Mouse (Mus musculus): ENCODE data around the gene Fgf9.
A peak's percentile ranks its signal among the peaks of the same experiment; 100 is the strongest.

Fgf9 gene

GRCm38 (mm10) chr14:58076726-58077255, 6.4 kb downstream of the Fgf9 start:
- Histone ChIP-seq H3K4me1 (replicated peaks; ENCODE audit: low read depth, low read length) (peaks cover 42% of the 10 kb centered on the region), H3K4me3 (replicated peaks; ENCODE audit: low read length) (peak overlapping the region; percentile 81), H3K9me3 (ENCODE audit: low read length) (no peaks in the 10 kb centered on the region), H3K27me3 (ENCODE audit: insufficient read depth, low read length) (peaks cover 83% of the 10 kb centered on the region), H3K36me3 (ENCODE audit: insufficient read depth, low read length) (no peaks in the 10 kb centered on the region)
- TF ChIP-seq CTCF (conservative IDR thresholded peaks at IDR 0.05; ENCODE audit: low read length) (no peak), NANOG (IDR thresholded peaks at IDR 0.05; ENCODE audit: borderline replicate concordance, low read length) (no peak), POU5F1 (IDR thresholded peaks at IDR 0.05; ENCODE audit: borderline replicate concordance, low read length) (no peak)

DNA sequence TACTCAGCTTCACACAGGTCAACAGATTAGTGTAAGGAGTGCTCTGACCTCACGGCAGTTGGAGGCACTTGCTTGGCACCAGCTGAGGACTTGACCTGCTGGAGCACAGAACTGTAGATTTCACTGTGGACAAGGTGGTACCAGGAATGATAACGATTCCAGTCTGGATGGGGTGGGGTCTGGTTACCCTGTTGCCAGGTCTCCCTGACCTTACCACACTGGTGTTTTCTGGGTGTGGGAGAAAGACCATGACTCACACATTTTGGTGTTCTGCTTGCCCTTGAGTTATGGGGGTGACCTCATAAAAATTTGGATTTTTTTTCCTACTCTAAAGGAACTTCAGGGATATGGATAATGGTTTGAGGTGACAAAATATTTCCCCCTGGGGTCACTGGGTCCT, 9.1 kb downstream of the Fgf9 start:
- H3K9me3 ChIP-seq (ENCODE audit: low read length): no peaks in the 10 kb centered on the region

GRCm38 (mm10) chr14:58081955-58082354, 11.6 kb downstream of the Fgf9 start:
- no peak overlapping the region for H3K4me3 ChIP-seq (replicated peaks; ENCODE audit: low read length)
- H3K9me3 ChIP-seq (ENCODE audit: low read length): no peaks in the 10 kb centered on the region
- no peak for TF ChIP-seq NANOG (IDR thresholded peaks at IDR 0.05; ENCODE audit: borderline replicate concordance, low read length)
- TF ChIP-seq POU5F1 (IDR thresholded peaks at IDR 0.05; ENCODE audit: borderline replicate concordance, low read length): no peak
- TF ChIP-seq CTCF (conservative IDR thresholded peaks at IDR 0.05; ENCODE audit: low read length): no peak
- no peaks in the 10 kb centered on the region for H3K36me3 ChIP-seq (ENCODE audit: insufficient read depth, low read length)
- peaks cover 9% of the 10 kb centered on the region for H3K4me1 ChIP-seq (replicated peaks; ENCODE audit: low read depth, low read length)
- peaks cover 46% of the 10 kb centered on the region for H3K27me3 ChIP-seq (ENCODE audit: insufficient read depth, low read length)

More for the DNA sequence above, 9.1 kb downstream of the Fgf9 start:
- Histone ChIP-seq H3K36me3 (ENCODE audit: insufficient read depth, low read length) (no peaks in the 10 kb centered on the region), H3K27me3 (ENCODE audit: insufficient read depth, low read length) (peaks cover 63% of the 10 kb centered on the region), H3K4me3 (replicated peaks; ENCODE audit: low read length) (no peak overlapping the region), H3K4me1 (replicated peaks; ENCODE audit: low read depth, low read length) (peaks cover 22% of the 10 kb centered on the region)
- TF ChIP-seq POU5F1 (IDR thresholded peaks at IDR 0.05; ENCODE audit: borderline replicate concordance, low read length) (no peak), NANOG (IDR thresholded peaks at IDR 0.05; ENCODE audit: borderline replicate concordance, low read length) (no peak), CTCF (conservative IDR thresholded peaks at IDR 0.05; ENCODE audit: low read length) (no peak)

DNA sequence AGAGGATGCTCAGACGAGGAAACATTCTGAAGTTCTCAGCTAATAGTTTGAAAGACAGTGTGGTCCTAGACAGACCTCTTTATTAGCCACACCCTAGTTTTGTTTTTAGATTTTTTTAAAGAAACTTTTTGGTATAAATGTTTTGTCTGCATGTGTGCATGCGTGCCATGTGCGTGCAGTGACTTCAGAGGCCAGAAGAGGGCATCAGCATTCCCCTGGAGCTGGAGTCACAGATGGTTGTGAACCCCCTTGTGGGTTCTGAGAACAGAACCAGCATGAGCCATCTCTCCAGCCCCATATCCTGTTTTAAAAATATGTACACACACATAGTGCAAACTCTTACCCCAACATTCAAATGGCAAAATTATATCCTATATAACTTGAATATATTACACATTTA, 13.9 kb downstream of the Fgf9 start:
- Histone ChIP-seq H3K36me3 (ENCODE audit: insufficient read depth, low read length) (no peaks in the 10 kb centered on the region), H3K27me3 (ENCODE audit: insufficient read depth, low read length) (peaks cover 30% of the 10 kb centered on the region), H3K4me3 (replicated peaks; ENCODE audit: low read length) (no peak overlapping the region), H3K9me3 (ENCODE audit: low read length) (no peaks in the 10 kb centered on the region), H3K4me1 (replicated peaks; ENCODE audit: low read depth, low read length) (peaks cover 18% of the 10 kb centered on the region)
- TF ChIP-seq CTCF (conservative IDR thresholded peaks at IDR 0.05; ENCODE audit: low read length) (peak; percentile 62), NANOG (IDR thresholded peaks at IDR 0.05; ENCODE audit: borderline replicate concordance, low read length) (no peak), POU5F1 (IDR thresholded peaks at IDR 0.05; ENCODE audit: borderline replicate concordance, low read length) (no peak)

- TF ChIP-seq NANOG (IDR thresholded peaks at IDR 0.05; ENCODE audit: borderline replicate concordance, low read length) (peak; percentile 88), POU5F1 (IDR thresholded peaks at IDR 0.05; ENCODE audit: borderline replicate concordance, low read length) (peak; percentile 58; the same call in 1 of the 2 replicates), CTCF (conservative IDR thresholded peaks at IDR 0.05; ENCODE audit: low read length) (no peak)
- Histone ChIP-seq H3K4me1 (replicated peaks; ENCODE audit: low read depth, low read length) (peaks cover 18% of the 10 kb centered on the region), H3K27me3 (ENCODE audit: insufficient read depth, low read length) (peaks cover 24% of the 10 kb centered on the region), H3K36me3 (ENCODE audit: insufficient read depth, low read length) (no peaks in the 10 kb centered on the region), H3K4me3 (replicated peaks; ENCODE audit: low read length) (no peak overlapping the region), H3K9me3 (ENCODE audit: low read length) (peaks cover 23% of the 10 kb centered on the region)
Observed at GRCm38 (mm10) chr14:58087326-58087725, 17.0 kb downstream of the Fgf9 start.

DNA sequence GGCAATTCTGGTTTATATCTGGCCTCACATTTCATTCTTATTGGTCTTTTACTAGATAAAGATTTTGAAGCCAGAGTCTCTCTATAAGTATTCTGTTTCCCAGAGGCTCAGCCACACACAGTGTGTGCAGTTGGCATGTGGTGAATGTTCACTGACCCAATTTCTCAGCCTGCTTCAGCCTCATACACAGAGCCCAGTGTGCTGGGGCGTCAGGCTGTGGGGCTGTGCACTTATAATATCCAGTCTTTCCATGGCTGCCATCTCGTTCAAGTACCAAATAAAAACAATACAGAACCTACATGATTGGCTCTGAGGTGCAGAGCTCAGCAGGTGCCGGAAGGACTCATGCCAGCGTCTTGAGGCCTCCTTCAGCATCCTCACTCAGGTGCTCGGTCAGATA, 19.1 kb downstream of the Fgf9 start:
- H3K9me3 ChIP-seq (ENCODE audit: low read length): peaks cover 23% of the 10 kb centered on the region
- H3K4me3 ChIP-seq (replicated peaks; ENCODE audit: low read length): no peak overlapping the region
- H3K36me3 ChIP-seq (ENCODE audit: insufficient read depth, low read length): no peaks in the 10 kb centered on the region
- peaks cover 23% of the 10 kb centered on the region for H3K27me3 ChIP-seq (ENCODE audit: insufficient read depth, low read length)
- peaks cover 18% of the 10 kb centered on the region for H3K4me1 ChIP-seq (replicated peaks; ENCODE audit: low read depth, low read length)
- TF ChIP-seq POU5F1 (IDR thresholded peaks at IDR 0.05; ENCODE audit: borderline replicate concordance, low read length): no peak
- TF ChIP-seq CTCF (conservative IDR thresholded peaks at IDR 0.05; ENCODE audit: low read length): no peak
- no peak for TF ChIP-seq NANOG (IDR thresholded peaks at IDR 0.05; ENCODE audit: borderline replicate concordance, low read length)

DNA sequence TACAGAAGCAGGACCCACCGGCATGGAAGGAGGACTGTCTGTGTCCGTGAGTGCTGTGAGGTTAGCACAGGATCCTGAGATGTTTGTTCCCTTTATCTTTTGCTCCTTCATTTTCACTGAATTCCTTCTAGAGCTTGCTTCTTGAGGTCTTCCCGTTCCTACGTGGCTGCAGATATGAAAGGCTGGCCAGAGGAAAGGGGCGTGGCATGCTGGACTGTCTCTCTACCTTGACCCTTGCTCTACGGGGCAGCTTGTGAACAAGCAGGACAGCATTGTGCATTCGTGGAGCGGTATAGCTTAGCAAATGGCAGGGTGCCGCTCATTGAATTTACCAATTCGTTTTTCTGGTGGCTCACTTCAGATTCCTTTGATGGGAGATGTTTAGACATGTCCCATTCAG, 21.0 kb downstream of the Fgf9 start:
- peaks cover 25% of the 10 kb centered on the region for H3K4me1 ChIP-seq (replicated peaks; ENCODE audit: low read depth, low read length)
- H3K9me3 ChIP-seq (ENCODE audit: low read length): peaks cover 23% of the 10 kb centered on the region
- TF ChIP-seq NANOG (IDR thresholded peaks at IDR 0.05; ENCODE audit: borderline replicate concordance, low read length): no peak
- H3K4me3 ChIP-seq (replicated peaks; ENCODE audit: low read length): no peak overlapping the region
- H3K36me3 ChIP-seq (ENCODE audit: insufficient read depth, low read length): no peaks in the 10 kb centered on the region
- H3K27me3 ChIP-seq (ENCODE audit: insufficient read depth, low read length): peaks cover 18% of the 10 kb centered on the region

DNA sequence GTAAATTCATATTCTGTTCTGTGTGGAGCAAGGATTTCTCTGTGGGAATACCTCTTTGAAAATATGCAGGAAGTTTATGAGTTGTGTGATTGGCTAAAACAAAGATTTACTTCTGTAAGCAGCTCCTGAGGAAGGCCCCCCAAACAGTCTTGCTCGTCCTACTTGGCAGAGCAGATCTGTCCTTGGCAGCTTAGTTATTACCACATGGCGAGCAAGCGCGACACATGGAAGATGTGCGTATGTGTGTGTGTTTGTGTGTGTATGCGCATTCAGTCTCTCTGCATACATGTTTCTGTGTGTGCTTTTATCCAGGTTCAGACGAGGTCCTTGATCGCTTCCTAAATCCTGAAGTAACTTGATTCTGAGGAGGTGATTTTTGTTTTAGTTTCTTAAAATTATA, 29.3 kb downstream of the Fgf9 start:
- Histone ChIP-seq H3K36me3 (ENCODE audit: insufficient read depth, low read length) (no peaks in the 10 kb centered on the region), H3K4me3 (replicated peaks; ENCODE audit: low read length) (no peak overlapping the region), H3K9me3 (ENCODE audit: low read length) (no peaks in the 10 kb centered on the region), H3K4me1 (replicated peaks; ENCODE audit: low read depth, low read length) (peaks cover 35% of the 10 kb centered on the region), H3K27me3 (ENCODE audit: insufficient read depth, low read length) (peaks cover 28% of the 10 kb centered on the region)
- no peak for TF ChIP-seq CTCF (conservative IDR thresholded peaks at IDR 0.05; ENCODE audit: low read length)
- no peak for TF ChIP-seq NANOG (IDR thresholded peaks at IDR 0.05; ENCODE audit: borderline replicate concordance, low read length)
- no peak for TF ChIP-seq POU5F1 (IDR thresholded peaks at IDR 0.05; ENCODE audit: borderline replicate concordance, low read length)

DNA sequence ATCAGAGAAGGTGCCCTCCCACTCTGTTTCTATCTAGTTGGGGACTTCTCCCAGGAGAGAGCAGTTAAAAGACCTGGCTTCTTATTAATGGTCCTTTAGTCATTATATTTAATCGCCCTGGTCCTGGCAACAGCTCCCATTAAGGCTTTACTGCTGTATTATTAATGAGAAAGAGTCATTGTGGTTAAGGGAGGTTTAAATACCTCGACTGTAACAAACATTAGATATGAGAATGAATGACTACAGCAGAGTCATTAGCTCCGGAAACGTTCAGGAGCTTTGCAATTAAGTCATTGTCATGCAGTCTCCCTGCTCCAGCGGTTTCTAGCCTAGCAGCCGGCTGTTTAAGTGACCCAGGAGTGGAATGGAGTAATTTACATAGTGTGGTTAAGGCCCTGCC, 31.0 kb downstream of the Fgf9 start:
- H3K4me3 ChIP-seq (replicated peaks; ENCODE audit: low read length): no peak overlapping the region
- H3K4me1 ChIP-seq (replicated peaks; ENCODE audit: low read depth, low read length): peaks cover 38% of the 10 kb centered on the region
- TF ChIP-seq NANOG (IDR thresholded peaks at IDR 0.05; ENCODE audit: borderline replicate concordance, low read length) (peak; percentile 96), CTCF (conservative IDR thresholded peaks at IDR 0.05; ENCODE audit: low read length) (no peak), POU5F1 (IDR thresholded peaks at IDR 0.05; ENCODE audit: borderline replicate concordance, low read length) (peak; percentile 60; the same call in 1 of the 2 replicates)
- no peaks in the 10 kb centered on the region for H3K36me3 ChIP-seq (ENCODE audit: insufficient read depth, low read length)
- no peaks in the 10 kb centered on the region for H3K9me3 ChIP-seq (ENCODE audit: low read length)
- H3K27me3 ChIP-seq (ENCODE audit: insufficient read depth, low read length): peaks cover 30% of the 10 kb centered on the region
